Mouse (Mus musculus) MEL (cell line): ENCODE measurements around the gene Rsph6a.

Source experiments
- CTCF ChIP-seq, 3 experiments: IDR thresholded peaks in 2 of 3; conservative IDR thresholded peaks in 1 of 3; 2 replicates each; pipeline ENCODE4 v1.5.1; 2011 to 2012; ENCODE audit warnings: low read length in 3 of 3, low read depth in 2 of 3, mild to moderate bottlenecking in 2 of 3, improper control_type of control experiment in 1 of 3, inconsistent platforms in 1 of 3, mixed read lengths in 1 of 3, moderate library complexity in 1 of 3; ENCODE audit not compliant: control insufficient read depth in 1 of 3, insufficient read depth in 1 of 3, poor library complexity in 1 of 3, severe bottlenecking in 1 of 3
- EP300 ChIP-seq, 2 experiments: IDR thresholded peaks; 2 replicates each; pipeline ENCODE4 v1.6.1; 2011; ENCODE audit warnings: improper control_type of control experiment in 2 of 2, low read length in 2 of 2, low read depth in 1 of 2, mild to moderate bottlenecking in 1 of 2
- MEF2A ChIP-seq: IDR thresholded peaks from 2 replicates; pipeline ENCODE4 v1.6.1; 2014; ENCODE audit warnings: low read depth, mild to moderate bottlenecking, inconsistent platforms, low read length, improper control_type of control experiment; ENCODE audit not compliant: poor library complexity, insufficient replicate concordance, severe bottlenecking; ENCODE audit errors: extremely low read depth
- NELFE ChIP-seq: IDR thresholded peaks from 2 replicates; pipeline ENCODE4 v1.6.1; 2011; ENCODE audit warnings: low read depth, low read length, improper control_type of control experiment
- POLR2A ChIP-seq, 2 experiments: IDR thresholded peaks; 2 replicates each; pipeline ENCODE4 v1.6.1; 2011 to 2012; ENCODE audit warnings: low read length in 2 of 2, mild to moderate bottlenecking in 2 of 2, control low read depth in 1 of 2, improper control_type of control experiment in 1 of 2, low read depth in 1 of 2, moderate library complexity in 1 of 2; ENCODE audit not compliant: control insufficient read depth in 1 of 2, insufficient read depth in 1 of 2, poor library complexity in 1 of 2
- SIN3A ChIP-seq: IDR thresholded peaks from 2 replicates; pipeline ENCODE4 v1.6.1; 2012; ENCODE audit warnings: low read length, improper control_type of control experiment, inconsistent platforms
- UBTF ChIP-seq: IDR thresholded peaks from 2 replicates; pipeline ENCODE4 v1.6.1; 2012; ENCODE audit warnings: low read depth, mild to moderate bottlenecking, inconsistent platforms, low read length, improper control_type of control experiment, moderate library complexity, borderline replicate concordance; ENCODE audit not compliant: insufficient read depth
- ZKSCAN1 ChIP-seq: IDR thresholded peaks from 2 replicates; pipeline ENCODE4 v1.6.1; 2012; ENCODE audit warnings: low read depth, mild to moderate bottlenecking, inconsistent platforms, low read length, improper control_type of control experiment, moderate library complexity

DNA sequence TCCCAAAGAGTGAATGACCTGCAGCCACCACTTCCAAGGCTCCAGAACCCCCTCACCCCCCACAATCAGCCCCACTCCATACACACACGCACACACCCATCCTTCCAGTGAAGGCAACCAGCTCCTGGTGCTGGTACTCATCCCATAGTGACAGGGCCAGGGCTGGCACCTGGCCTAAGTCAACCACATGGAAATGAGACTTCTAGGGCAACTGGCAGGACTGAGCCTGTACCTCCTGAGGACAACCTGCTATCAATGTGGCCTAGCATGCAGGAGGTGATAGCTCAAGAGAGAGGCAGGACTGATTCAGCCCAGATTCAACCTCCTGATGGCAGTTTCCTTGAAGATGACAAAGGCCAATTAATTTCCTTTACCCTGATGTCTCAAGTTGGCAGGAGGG lies 45.8 kb downstream of the Rsph6a start:
- TF ChIP-seq MEF2A (no peak), EP300 (IDR thresholded peaks at IDR 0.05; ENCODE audit: low read depth in 1 of 2, low read length in 2 of 2) (no peak), POLR2A (IDR thresholded peaks at IDR 0.05; ENCODE audit: control insufficient read depth in 1 of 2, insufficient read depth in 1 of 2, low read depth in 1 of 2, low read length in 2 of 2, poor library complexity in 1 of 2) (no peak), CTCF (IDR thresholded peaks at IDR 0.05 in 2 of 3, conservative IDR thresholded peaks at IDR 0.05 in 1 of 3; ENCODE audit: control insufficient read depth in 1 of 3, insufficient read depth in 1 of 3, low read depth in 2 of 3, low read length in 3 of 3, poor library complexity in 1 of 3, severe bottlenecking in 1 of 3) (no peak), ZKSCAN1 (no peak), UBTF (no peak), SIN3A (no peak), NELFE (no peak)
